Mouse (Mus musculus) brain, embryonic 14.5 days (tissue): ENCODE data around the gene Synj1. TPM values are rescaled to one million over a fixed set of nuclear protein-coding genes. Genes with fewer than 3 reads are reported as not detected.

ENCODE experiments used
- DNase-seq: peaks from one replicate; pipeline ENCODE4 v3.0.0-alpha.2; 2011; ENCODE audit warnings: low read depth
- CTCF ChIP-seq: fragments of 200-500 bp; IDR thresholded peaks from 2 replicates; pipeline ENCODE4 v1.5.1; 2012; ENCODE audit warnings: inconsistent platforms, mild to moderate bottlenecking, moderate library complexity, borderline replicate concordance; ENCODE audit not compliant: insufficient read depth, insufficient read length; ENCODE audit errors: extremely low read depth
- POLR2A ChIP-seq: fragments of 200-500 bp; IDR thresholded peaks from 2 replicates; pipeline ENCODE4 v1.6.1; 2012; ENCODE audit warnings: mild to moderate bottlenecking, inconsistent platforms, borderline replicate concordance; ENCODE audit not compliant: poor library complexity, insufficient read depth, insufficient read length, severe bottlenecking; ENCODE audit errors: extremely low read depth
- polyA plus RNA-seq: library from polyadenylated mRNA; depleted of rRNA; stranded (reverse); fragments of >200 nt; gene quantifications from 2 replicates; pipeline ENCODE4 v1.2.3, GENCODE M21; 2012

Synj1 gene
- polyA plus RNA-seq, 1 experiment, result 90.7 TPM

- TF ChIP-seq CTCF (no peak), POLR2A (no peak)
- DNase-seq, result no peak
Measured at GRCm38 (mm10) chr16:91001098-91001497, 10.0 kb downstream of the Synj1 start.

DNA sequence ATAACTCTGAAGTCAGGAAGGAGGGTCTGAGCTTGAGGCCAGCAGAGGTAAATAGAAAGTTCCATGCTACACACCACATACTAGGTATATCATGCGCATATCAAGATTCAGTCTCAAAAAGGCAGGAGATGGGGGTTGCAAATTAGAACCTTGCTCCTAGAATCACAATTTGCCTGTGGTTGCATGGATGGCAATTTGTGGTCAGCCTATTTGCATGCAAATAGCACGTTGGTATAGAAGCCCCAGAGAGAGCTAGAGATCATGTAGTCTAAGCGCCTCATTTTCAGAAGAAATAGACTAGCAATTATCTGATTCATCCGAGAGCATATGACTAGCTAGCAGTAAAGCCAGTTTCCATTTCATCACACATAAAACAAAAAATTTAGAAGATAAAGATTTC lies 11.3 kb downstream of the Synj1 start:
- TF ChIP-seq CTCF (no peak), POLR2A (no peak)

DNA sequence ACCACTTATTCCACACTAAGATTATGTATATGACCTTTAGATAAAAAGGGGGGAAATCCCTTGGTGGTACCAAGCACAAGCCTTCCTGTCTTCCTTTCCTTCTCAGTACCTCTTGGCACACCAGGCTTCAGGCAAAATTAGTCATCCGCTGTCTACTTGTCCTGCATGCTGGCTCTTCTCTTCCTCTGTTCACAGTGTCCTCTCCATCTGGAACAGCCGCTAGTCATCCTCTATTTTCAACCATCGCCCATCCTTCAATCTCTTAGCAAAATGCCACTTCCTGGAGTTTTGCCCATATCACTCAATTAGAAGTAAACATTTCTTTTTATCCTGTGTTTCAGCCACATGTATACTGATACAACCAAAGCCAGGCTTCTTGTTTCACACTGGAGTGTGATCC lies 13.3 kb downstream of the Synj1 start:
- DNase-seq, result peak; percentile 2
- TF ChIP-seq POLR2A (no peak), CTCF (no peak)

More for the DNA sequence above, 11.3 kb downstream of the Synj1 start:
- peak; percentile 48 for DNase-seq

DNA sequence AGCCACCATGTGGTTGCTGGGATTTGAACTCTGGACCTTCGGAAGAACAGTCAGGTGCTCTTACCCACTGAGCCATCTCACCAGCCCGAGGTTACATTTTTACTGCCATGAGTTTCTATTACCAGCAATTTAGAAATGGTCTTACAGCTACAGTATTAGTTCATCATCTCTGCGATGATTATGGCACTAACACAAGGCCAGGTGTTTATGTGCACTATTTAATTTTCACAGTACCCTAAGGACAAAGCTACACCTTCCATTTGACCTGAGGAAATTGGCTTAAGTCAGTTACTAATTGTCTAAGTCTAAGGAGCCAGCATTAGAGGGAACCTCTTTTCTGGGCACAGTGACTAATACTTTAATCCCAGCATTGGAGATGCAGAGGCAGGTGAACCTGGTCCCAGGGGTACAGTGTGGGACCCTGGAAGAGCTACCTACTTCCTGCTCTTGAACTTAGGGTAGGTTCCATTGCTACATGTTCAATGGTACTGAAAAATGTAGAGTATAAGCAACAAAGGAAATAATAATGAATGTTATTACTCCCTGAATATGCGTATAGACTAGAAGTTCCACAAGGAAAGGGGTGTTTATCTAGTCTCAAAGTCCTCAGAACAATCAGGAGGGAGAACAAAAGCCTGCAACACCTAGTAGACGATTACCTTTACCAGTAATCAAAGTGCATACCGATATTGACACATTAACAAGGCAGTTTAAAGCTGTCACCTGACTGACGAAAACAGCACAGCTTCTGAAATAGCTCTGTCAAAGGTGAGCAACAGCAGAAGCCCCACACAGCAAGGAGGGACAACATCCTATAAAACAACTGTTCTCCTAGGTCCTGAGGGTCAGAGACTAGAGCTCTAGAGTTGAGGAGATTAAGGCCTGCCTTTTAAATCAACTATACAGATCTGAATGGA lies 14.5 kb downstream of the Synj1 start:
- TF ChIP-seq CTCF, result no peak
- no peak for TF ChIP-seq POLR2A
- DNase-seq, result no peak

GRCm38 (mm10) chr16:90995498-90995897 lies 15.6 kb downstream of the Synj1 start:
- TF ChIP-seq CTCF (no peak), POLR2A (no peak)
- DNase-seq, result no peak

- TF ChIP-seq POLR2A (no peak), CTCF (no peak)
- no peak for DNase-seq
Measured at GRCm38 (mm10) chr16:90995023-90995422, 16.1 kb downstream of the Synj1 start.

DNA sequence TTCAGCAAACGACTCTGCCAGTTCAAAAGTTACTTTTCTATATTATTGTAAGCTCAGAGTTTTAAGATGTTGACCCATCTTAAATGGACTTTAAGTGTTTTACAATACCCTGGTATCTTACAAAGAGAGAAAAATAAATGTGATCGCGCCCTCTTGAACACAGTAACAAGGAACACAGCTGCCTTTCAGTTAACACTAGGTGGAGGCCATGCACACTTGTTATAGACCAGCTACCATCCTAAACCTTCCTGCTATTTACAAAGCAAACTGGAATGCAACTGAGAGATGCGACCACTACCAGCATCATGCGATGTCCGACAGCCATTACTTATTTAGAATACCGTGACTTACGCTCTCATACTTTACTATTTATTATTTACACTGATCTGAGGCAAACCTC lies 21.9 kb downstream of the Synj1 start:
- no peak for DNase-seq
- TF ChIP-seq POLR2A (no peak), CTCF (no peak)

- TF ChIP-seq POLR2A (no peak), CTCF (no peak)
- DNase-seq, result no peak
Measured at GRCm38 (mm10) chr16:90988665-90989064, 22.4 kb downstream of the Synj1 start.

DNA sequence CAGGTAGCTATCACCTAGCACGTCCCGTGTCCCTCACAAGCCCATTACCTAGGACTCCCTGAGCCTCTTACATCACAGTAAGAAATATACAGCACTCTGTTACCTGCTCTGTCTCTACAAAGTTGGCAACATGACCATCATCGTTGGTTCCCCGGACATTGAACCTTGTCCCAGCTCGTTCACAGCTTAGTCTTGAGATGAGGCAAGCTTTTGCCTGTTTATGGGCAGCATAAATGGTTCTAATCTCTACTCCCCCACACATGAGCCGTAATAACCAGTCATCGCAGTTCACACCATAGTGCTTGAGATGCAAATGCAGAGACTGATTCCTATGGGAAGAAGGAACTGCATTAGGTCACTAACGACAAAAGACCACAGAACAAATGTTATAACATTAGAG lies 23.1 kb downstream of the Synj1 start:
- no peak for TF ChIP-seq CTCF
- TF ChIP-seq POLR2A, result no peak
- DNase-seq, result no peak

GRCm38 (mm10) chr16:90971004-90971403 lies 40.1 kb downstream of the Synj1 start:
- no peak for DNase-seq
- no peak for TF ChIP-seq CTCF
- TF ChIP-seq POLR2A, result no peak

DNA sequence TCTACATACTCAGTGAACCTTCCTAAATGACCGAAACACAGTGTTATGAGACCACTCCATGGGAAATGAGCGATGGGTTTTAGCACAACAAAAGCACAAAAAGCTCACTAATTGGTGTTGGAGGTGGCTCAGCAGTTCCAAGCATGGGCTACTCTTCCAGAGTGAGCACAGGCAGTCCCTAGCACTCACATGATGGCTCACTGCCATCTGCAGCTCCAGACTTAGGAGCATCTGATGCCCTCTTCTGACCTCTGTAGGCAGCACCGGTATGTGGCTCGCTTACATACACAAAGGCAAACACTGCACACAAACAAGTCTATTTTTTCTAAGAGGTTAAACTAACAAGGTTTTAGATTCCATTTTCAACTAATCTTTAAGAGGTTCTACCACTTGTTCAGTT lies 44.9 kb downstream of the Synj1 start:
- TF ChIP-seq POLR2A, result no peak
- no peak for TF ChIP-seq CTCF
- peak; percentile 9 for DNase-seq

- DNase-seq, result no peak
- TF ChIP-seq POLR2A (no peak), CTCF (no peak)
Measured at GRCm38 (mm10) chr16:90964302-90964701, 46.8 kb downstream of the Synj1 start.
